Mouse (Mus musculus): ENCODE data around the gene Clip1. TPM values are rescaled to one million over a fixed set of nuclear protein-coding genes. Genes with fewer than 3 reads are reported as not detected.
"Not testable (repeated sequence)": the region's sequence is repeated elsewhere in the genome, so short reads cannot be mapped to it uniquely, and the experiment has no call there.

Clip1 gene
- polyA plus RNA-seq (2016; fragmentation: Nextera tagmentation; extraction: Ambion mirVana): 71.4 and 74.6 TPM in 2 replicates

GRCm38 (mm10) chr5:123684221-123685144, at the start of gene Clip1:
Clip1 (minus strand) TSS chr5:123684618.
- Histone ChIP-seq H3K9ac (peak within 1 kb of the TSS; percentile 99), H3K27ac (peak within 1 kb of the TSS; percentile 99), H3K4me1 (peaks cover 17% of the 10 kb centered on the region), H3K9me3 (replicated peaks) (no peaks in the 10 kb centered on the region), H3K27me3 (no peaks in the 10 kb centered on the region), H3K36me3 (no peaks in the 10 kb centered on the region), H3K4me3 (peak within 1 kb of the TSS; percentile 96), H3K4me2 (replicated peaks) (peak within 1 kb of the TSS; percentile 70)
- ATAC-seq (ENCODE audit: low FRiP score): peak; percentile 81
- WGBS: under 1% methylated on average over 42 of the region's 64 CpGs

GRCm38 (mm10) chr5:123730981-123731380, 46.6 kb upstream of the Clip1 start:
- Histone ChIP-seq H3K27me3 (no peaks in the 10 kb centered on the region), H3K4me1 (no peaks in the 10 kb centered on the region), H3K4me2 (replicated peaks) (no peak overlapping the region), H3K36me3 (peaks cover 69% of the 10 kb centered on the region), H3K9ac (no peak overlapping the region), H3K4me3 (no peak overlapping the region), H3K27ac (no peak overlapping the region), H3K9me3 (replicated peaks) (no peaks in the 10 kb centered on the region)
- 95% methylated on average over 2 of the region's 2 CpGs for WGBS
- ATAC-seq (ENCODE audit: low FRiP score): no peak

GRCm38 (mm10) chr5:123723816-123724215, 39.4 kb upstream of the Clip1 start:
- Histone ChIP-seq H3K36me3 (peaks cover 12% of the 10 kb centered on the region), H3K4me1 (peaks cover 12% of the 10 kb centered on the region)
- H3K4me2 ChIP-seq (replicated peaks); H3K27ac ChIP-seq; H3K9ac ChIP-seq; H3K27me3 ChIP-seq; H3K4me3 ChIP-seq; H3K9me3 ChIP-seq (replicated peaks); ATAC-seq (ENCODE audit: low FRiP score): not testable (repeated sequence)
- WGBS: 91% methylated on average over 7 of the region's 7 CpGs

- Histone ChIP-seq H3K4me1 (peaks cover 27% of the 10 kb centered on the region), H3K27ac (peak within 1 kb of the TSS; percentile 88), H3K4me2 (replicated peaks) (peak within 1 kb of the TSS; percentile 84), H3K27me3 (no peaks in the 10 kb centered on the region), H3K9ac (peak within 1 kb of the TSS; percentile 88), H3K36me3 (peaks cover 14% of the 10 kb centered on the region), H3K9me3 (replicated peaks) (no peaks in the 10 kb centered on the region), H3K4me3 (peak within 1 kb of the TSS; percentile 89)
- WGBS: under 1% methylated on average over 80 of the region's 83 CpGs
- ATAC-seq (ENCODE audit: low FRiP score): peak; percentile 100
Measured at GRCm38 (mm10) chr5:123720328-123721311, 36.2 kb upstream of the Clip1 start, which contains the start of gene Zcchc8. Zcchc8 (minus strand) TSS chr5:123721100.

- H3K4me2 ChIP-seq (replicated peaks): no peak overlapping the region
- H3K36me3 ChIP-seq: peaks cover 73% of the 10 kb centered on the region
- H3K27ac ChIP-seq: no peak overlapping the region
- 92% methylated on average over 4 of the region's 4 CpGs for WGBS
- H3K4me3 ChIP-seq: no peak overlapping the region
- H3K4me1 ChIP-seq: peaks cover 24% of the 10 kb centered on the region
- ATAC-seq (ENCODE audit: low FRiP score): no peak
- H3K9me3 ChIP-seq (replicated peaks): no peaks in the 10 kb centered on the region
- H3K9ac ChIP-seq: no peak overlapping the region
- no peaks in the 10 kb centered on the region for H3K27me3 ChIP-seq
Measured at GRCm38 (mm10) chr5:123714622-123715021, 30.2 kb upstream of the Clip1 start.

- no peak overlapping the region for H3K4me3 ChIP-seq
- no peak overlapping the region for H3K9ac ChIP-seq
- peaks cover 15% of the 10 kb centered on the region for H3K4me1 ChIP-seq
- no peak overlapping the region for H3K4me2 ChIP-seq (replicated peaks)
- no peak for ATAC-seq (ENCODE audit: low FRiP score)
- no peak overlapping the region for H3K27ac ChIP-seq
- H3K9me3 ChIP-seq (replicated peaks): no peaks in the 10 kb centered on the region
- peaks cover 79% of the 10 kb centered on the region for H3K36me3 ChIP-seq
- WGBS: 96% methylated on average over 6 of the region's 6 CpGs
- no peaks in the 10 kb centered on the region for H3K27me3 ChIP-seq
Measured at GRCm38 (mm10) chr5:123713782-123714181, 29.4 kb upstream of the Clip1 start.

- H3K4me3 ChIP-seq: no peak overlapping the region
- no peak overlapping the region for H3K9ac ChIP-seq
- no peak overlapping the region for H3K4me2 ChIP-seq (replicated peaks)
- ATAC-seq (ENCODE audit: low FRiP score): no peak
- no peak overlapping the region for H3K27ac ChIP-seq
- H3K4me1 ChIP-seq: no peaks in the 10 kb centered on the region
- 90% methylated on average over 4 of the region's 4 CpGs for WGBS
- H3K36me3 ChIP-seq: peaks cover 95% of the 10 kb centered on the region
- H3K9me3 ChIP-seq (replicated peaks): no peaks in the 10 kb centered on the region
- H3K27me3 ChIP-seq: no peaks in the 10 kb centered on the region
Measured at GRCm38 (mm10) chr5:123709571-123709970, 25.2 kb upstream of the Clip1 start.

- H3K36me3 ChIP-seq: peaks cover 94% of the 10 kb centered on the region
- ATAC-seq (ENCODE audit: low FRiP score): no peak
Measured at GRCm38 (mm10) chr5:123708598-123708997, 24.2 kb upstream of the Clip1 start.

GRCm38 (mm10) chr5:123700625-123701024, 16.2 kb upstream of the Clip1 start:
- WGBS: 82% methylated on average over 11 of the region's 11 CpGs
- no peak overlapping the region; the same call in 1 of the 2 replicates for H3K27ac ChIP-seq
- H3K36me3 ChIP-seq: peaks cover 71% of the 10 kb centered on the region
- no peaks in the 10 kb centered on the region for H3K9me3 ChIP-seq (replicated peaks)
- no peak overlapping the region for H3K9ac ChIP-seq
- H3K4me2 ChIP-seq (replicated peaks): no peak overlapping the region
- H3K27me3 ChIP-seq: no peaks in the 10 kb centered on the region
- no peaks in the 10 kb centered on the region for H3K4me1 ChIP-seq
- no peak for ATAC-seq (ENCODE audit: low FRiP score)
- no peak overlapping the region for H3K4me3 ChIP-seq

More at GRCm38 (mm10) chr5:123708598-123708997, 24.2 kb upstream of the Clip1 start:
- Histone ChIP-seq H3K4me3 (no peak overlapping the region), H3K4me1 (no peaks in the 10 kb centered on the region), H3K4me2 (replicated peaks) (no peak overlapping the region), H3K9me3 (replicated peaks) (no peaks in the 10 kb centered on the region), H3K9ac (no peak overlapping the region), H3K27ac (no peak overlapping the region), H3K27me3 (no peaks in the 10 kb centered on the region)
- 90% methylated on average over 12 of the region's 12 CpGs for WGBS

- H3K9me3 ChIP-seq (replicated peaks): no peaks in the 10 kb centered on the region
- peaks cover 59% of the 10 kb centered on the region for H3K36me3 ChIP-seq
- 33% methylated on average over 3 of the region's 3 CpGs for WGBS
- no peak for ATAC-seq (ENCODE audit: low FRiP score)
- no peak overlapping the region for H3K9ac ChIP-seq
- H3K4me2 ChIP-seq (replicated peaks): no peak overlapping the region
- H3K4me3 ChIP-seq: no peak overlapping the region
- H3K27me3 ChIP-seq: no peaks in the 10 kb centered on the region
- no peaks in the 10 kb centered on the region for H3K4me1 ChIP-seq
- no peak overlapping the region for H3K27ac ChIP-seq
Measured at GRCm38 (mm10) chr5:123699198-123699597, 14.8 kb upstream of the Clip1 start.

GRCm38 (mm10) chr5:123696961-123697360, 12.5 kb upstream of the Clip1 start:
- Histone ChIP-seq H3K4me2 (replicated peaks) (no peak overlapping the region), H3K36me3 (peaks cover 36% of the 10 kb centered on the region)
- ATAC-seq (ENCODE audit: low FRiP score): no peak

GRCm38 (mm10) chr5:123696244-123696643, 11.8 kb upstream of the Clip1 start:
- Histone ChIP-seq H3K27ac (no peak overlapping the region), H3K36me3 (peaks cover 29% of the 10 kb centered on the region), H3K9me3 (replicated peaks) (no peaks in the 10 kb centered on the region), H3K9ac (no peak overlapping the region), H3K27me3 (no peaks in the 10 kb centered on the region), H3K4me3 (no peak overlapping the region), H3K4me2 (replicated peaks) (no peak overlapping the region), H3K4me1 (no peaks in the 10 kb centered on the region)
- 97% methylated on average over 7 of the region's 7 CpGs for WGBS
- ATAC-seq (ENCODE audit: low FRiP score): no peak

More at GRCm38 (mm10) chr5:123696961-123697360, 12.5 kb upstream of the Clip1 start:
- Histone ChIP-seq H3K27me3 (no peaks in the 10 kb centered on the region), H3K9ac (no peak overlapping the region), H3K27ac (no peak overlapping the region), H3K4me1 (no peaks in the 10 kb centered on the region), H3K4me3 (no peak overlapping the region), H3K9me3 (replicated peaks) (no peaks in the 10 kb centered on the region)
- WGBS: 85% methylated on average over 4 of the region's 4 CpGs
